Mouse (Mus musculus) intestine, postnatal 0 days (tissue): ENCODE results near the gene Zyg11b. TPM values are rescaled to one million over a fixed set of nuclear protein-coding genes. Genes with fewer than 3 reads are reported as not detected.

Experiments
- ATAC-seq: fragments of 200-750 bp; cut with Nextera tagmentation; 2 replicates; pipeline ENCODE4 v1.8.0; 2017; ENCODE audit warnings: mild to moderate bottlenecking, moderate TSS enrichment, moderate library complexity
- H3K27ac ChIP-seq: fragments of 300-500 bp; sonication (generic); 2 replicates; pipeline ENCODE4 v1.5.1; 2014; ENCODE audit warnings: mild to moderate bottlenecking, low read depth, low read length, moderate library complexity
- H3K27me3 ChIP-seq: fragments of 300-500 bp; sonication (generic); replicated peaks from 2 replicates; pipeline ENCODE4 v1.6.1; 2014; ENCODE audit warnings: low read length, mixed read lengths; ENCODE audit not compliant: control insufficient read depth, insufficient read depth
- H3K36me3 ChIP-seq: fragments of 300-500 bp; sonication (generic); 2 replicates; pipeline ENCODE4 v1.6.1; 2014; ENCODE audit warnings: mild to moderate bottlenecking, moderate library complexity; ENCODE audit not compliant: control insufficient read depth, insufficient read depth
- H3K4me1 ChIP-seq: fragments of 300-500 bp; sonication (generic); replicated peaks from 2 replicates; pipeline ENCODE4 v1.6.1; 2014; ENCODE audit warnings: antibody characterized with exemption, low read length, mixed read lengths; ENCODE audit not compliant: control insufficient read depth, insufficient read depth
- H3K4me2 ChIP-seq: fragments of 300-500 bp; sonication (generic); replicated peaks from 2 replicates; pipeline ENCODE4 v1.6.1; 2014; ENCODE audit warnings: low read depth, mild to moderate bottlenecking, moderate library complexity
- H3K4me3 ChIP-seq: fragments of 300-500 bp; sonication (generic); 2 replicates; pipeline ENCODE4 v1.5.1; 2014; ENCODE audit warnings: low read depth, low read length
- H3K9ac ChIP-seq: fragments of 300-500 bp; sonication (generic); 2 replicates; pipeline ENCODE4 v1.6.1; 2014; ENCODE audit warnings: mild to moderate bottlenecking, low read depth, low read length
- H3K9me3 ChIP-seq: fragments of 300-500 bp; sonication (generic); 2 replicates; pipeline ENCODE4 v1.6.1; 2016; ENCODE audit warnings: mixed run types; ENCODE audit not compliant: control insufficient read depth
- CTCF ChIP-seq: sonication (generic); IDR thresholded peaks from 2 replicates; pipeline ENCODE4 v1.5.1; 2016; ENCODE audit warnings: low read depth, mild to moderate bottlenecking, control low read depth, antibody characterized with exemption, moderate library complexity
- WGBS: fragments of 180-500 bp; shearing (Covaris S2); extraction: QIAGEN DNeasy Blood & Tissue Kit; methylation state at CpG from one replicate; pipeline ENCODE4 v1.1.7; 2014; 5-methylcytosine and 5-hydroxymethylcytosine counted together
- polyA plus RNA-seq: library from polyadenylated mRNA; unstranded; fragments of >200 nt; fragmentation: Nextera tagmentation; extraction: Ambion mirVana; gene quantifications from 2 replicates; pipeline ENCODE4 v1.2.1, GENCODE M21; 2015

Gene Zyg11b
- polyA plus RNA-seq, 1 experiment from 2014 or later: 4.0 TPM

DNA sequence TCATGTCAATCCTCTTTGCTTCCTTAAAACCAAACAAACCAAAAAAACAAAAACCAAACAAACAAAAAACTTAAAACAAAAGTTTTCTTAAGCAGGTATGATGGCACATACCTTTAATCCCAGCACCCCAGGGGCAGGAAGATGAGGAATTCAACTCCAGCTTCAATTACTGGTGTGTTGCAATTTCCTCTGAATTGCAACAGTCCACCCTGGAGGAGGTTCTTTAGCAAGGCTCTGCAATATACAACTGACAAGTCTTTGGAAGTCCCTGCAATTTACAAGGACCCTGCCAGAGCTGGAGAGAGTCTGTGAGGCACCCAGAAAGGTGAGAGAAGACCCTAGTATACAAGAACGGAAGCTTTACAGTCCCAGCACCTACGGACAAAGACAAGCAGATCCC, 87.9 kb downstream of the Zyg11b start:
- H3K27ac ChIP-seq: no peak overlapping the region
- no peak for ATAC-seq
- no peak for TF ChIP-seq CTCF
- H3K4me2 ChIP-seq: no peak overlapping the region
- H3K9ac ChIP-seq: no peak overlapping the region
- no peak overlapping the region for H3K4me3 ChIP-seq
- no peaks in the 10 kb centered on the region for H3K4me1 ChIP-seq
- no peaks in the 10 kb centered on the region for H3K36me3 ChIP-seq
- H3K9me3 ChIP-seq: no peaks in the 10 kb centered on the region
- H3K27me3 ChIP-seq: 0 out of 2 replicates have a peak, but pooled peaks cover 4% of the 10 kb centered on the region
- WGBS: 89% methylated on average over 2 of the region's 2 CpGs

GRCm38 (mm10) chr4:108204629-108205028, 96.3 kb downstream of the Zyg11b start:
- no peak for ATAC-seq
- 92% methylated on average over 6 of the region's 6 CpGs for WGBS

DNA sequence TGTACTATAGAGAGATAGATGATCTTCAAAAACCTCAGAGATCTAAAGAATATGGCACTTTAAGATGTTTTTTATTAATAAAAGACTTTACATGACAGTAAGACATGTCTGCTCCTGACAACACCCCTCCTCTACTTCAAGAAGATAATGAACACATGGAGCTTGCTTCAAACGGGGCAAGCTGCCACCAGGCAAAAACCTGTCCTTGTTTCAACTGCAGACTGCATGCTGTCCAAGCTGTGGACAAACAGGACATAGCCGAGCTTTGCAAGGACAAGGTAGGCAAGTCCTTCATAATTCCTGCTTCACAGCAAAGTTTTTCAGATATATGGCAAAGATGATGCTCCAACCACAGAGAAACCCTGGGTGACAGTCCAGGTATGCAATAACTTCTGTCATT, 101.7 kb downstream of the Zyg11b start:
- Histone ChIP-seq H3K27me3 (no peaks in the 10 kb centered on the region), H3K27ac (no peak overlapping the region), H3K4me1 (no peaks in the 10 kb centered on the region), H3K4me2 (no peak overlapping the region), H3K36me3 (no peaks in the 10 kb centered on the region), H3K9me3 (no peaks in the 10 kb centered on the region), H3K4me3 (no peak overlapping the region), H3K9ac (no peak overlapping the region)
- no peak for TF ChIP-seq CTCF
- WGBS: 65% methylated on average over 2 of the region's 2 CpGs
- no peak for ATAC-seq

More at GRCm38 (mm10) chr4:108204629-108205028, 96.3 kb downstream of the Zyg11b start:
- no peak for TF ChIP-seq CTCF
- Histone ChIP-seq H3K9me3 (no peaks in the 10 kb centered on the region), H3K4me3 (no peak overlapping the region), H3K36me3 (no peaks in the 10 kb centered on the region), H3K4me1 (no peaks in the 10 kb centered on the region), H3K4me2 (no peak overlapping the region), H3K27me3 (no peaks in the 10 kb centered on the region), H3K9ac (no peak overlapping the region), H3K27ac (no peak overlapping the region)

- Histone ChIP-seq H3K36me3 (no peaks in the 10 kb centered on the region), H3K9ac (no peak overlapping the region), H3K4me1 (no peaks in the 10 kb centered on the region), H3K4me3 (no peak overlapping the region), H3K4me2 (no peak overlapping the region), H3K9me3 (no peaks in the 10 kb centered on the region), H3K27me3 (no peaks in the 10 kb centered on the region), H3K27ac (no peak overlapping the region)
- no peak for TF ChIP-seq CTCF
- ATAC-seq: no peak
- 64% methylated on average over 6 of the region's 6 CpGs for WGBS
Observed at GRCm38 (mm10) chr4:108196277-108196855, 104.5 kb downstream of the Zyg11b start.

GRCm38 (mm10) chr4:108192821-108193323, 108.0 kb downstream of the Zyg11b start:
- Histone ChIP-seq H3K9ac (no peak overlapping the region), H3K4me3 (no peak overlapping the region), H3K9me3 (no peaks in the 10 kb centered on the region), H3K4me1 (no peaks in the 10 kb centered on the region), H3K36me3 (no peaks in the 10 kb centered on the region), H3K27ac (no peak overlapping the region), H3K4me2 (no peak overlapping the region), H3K27me3 (no peaks in the 10 kb centered on the region)
- ATAC-seq: no peak
- 59% methylated on average over 2 of the region's 2 CpGs for WGBS
- no peak for TF ChIP-seq CTCF

DNA sequence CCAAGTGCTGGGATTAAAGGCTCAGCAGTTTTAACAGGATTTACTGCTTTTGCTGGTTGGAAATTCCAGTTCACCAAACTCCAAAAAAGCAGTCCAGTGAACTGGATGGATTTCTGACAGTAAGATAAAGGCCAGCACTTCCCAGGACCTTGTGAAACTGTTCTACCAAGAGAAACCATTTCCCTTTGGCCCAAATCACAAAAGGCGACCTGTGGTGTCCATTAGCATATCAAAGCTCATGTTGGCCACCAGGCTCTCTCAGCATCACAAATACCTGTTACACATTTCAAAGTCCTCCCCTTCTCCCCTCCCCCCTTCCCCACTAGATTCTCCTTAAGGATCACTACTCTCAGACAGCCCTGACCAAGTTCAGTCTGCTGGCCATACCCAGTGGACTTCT, 118.6 kb downstream of the Zyg11b start:
- TF ChIP-seq CTCF: no peak
- H3K4me2 ChIP-seq: no peak overlapping the region
- H3K9me3 ChIP-seq: no peaks in the 10 kb centered on the region
- H3K4me3 ChIP-seq: no peak overlapping the region
- H3K9ac ChIP-seq: no peak overlapping the region
- no peak for ATAC-seq
- WGBS: 79% methylated on average over 1 of the region's 1 CpGs
- H3K4me1 ChIP-seq: no peaks in the 10 kb centered on the region
- H3K36me3 ChIP-seq: peaks cover 2% of the 10 kb centered on the region; the same call in 1 of the 2 replicates
- no peak overlapping the region for H3K27ac ChIP-seq
- no peaks in the 10 kb centered on the region for H3K27me3 ChIP-seq

Other genes starting within 250 kb of the Zyg11b start
- gene Podn, start 204.7 kb downstream of the Zyg11b start, polyA plus RNA-seq: 5.0 and 6.5 TPM in 2 replicates
- 943 and 956 TPM in 2 replicates for gene Scp2, start 156.1 kb downstream of the Zyg11b start, polyA plus RNA-seq
- 20.6 and 20.8 TPM in 2 replicates for gene Echdc2, start 135.7 kb downstream of the Zyg11b start, polyA plus RNA-seq
- gene Zyg11a, start 83.0 kb downstream of the Zyg11b start, polyA plus RNA-seq: 0.10 and 0.18 TPM in 2 replicates
- gene Coa7, start 27.0 kb upstream of the Zyg11b start, polyA plus RNA-seq: 83.6 and 91.4 TPM in 2 replicates
- 0.50 and 0.55 TPM in 2 replicates for gene Shisal2a, start 82.3 kb upstream of the Zyg11b start, polyA plus RNA-seq
- gene Gpx7, start 105.9 kb upstream of the Zyg11b start, polyA plus RNA-seq: 21.7 and 22.9 TPM in 2 replicates
- 19.1 and 22.8 TPM in 2 replicates for gene Tut4, start 158.3 kb upstream of the Zyg11b start, polyA plus RNA-seq